Mouse (Mus musculus): ENCODE measurements around the gene Fam167b. TPM values are rescaled to one million over a fixed set of nuclear protein-coding genes. Genes with fewer than 3 reads are reported as not detected.

The Fam167b gene
- polyA plus RNA-seq, 1 experiment from 2014 or later: 2.9 TPM

GRCm38 (mm10) chr4:129621283-129621841 is 43.0 kb upstream of the Fam167b start:
- Histone ChIP-seq H3K4me1 (ENCODE audit: control insufficient read depth, insufficient read depth, low read length) (peaks cover 34% of the 10 kb centered on the region; the same call in 1 of the 2 replicates), H3K27me3 (ENCODE audit: control insufficient read depth, insufficient read depth, low read length) (no peaks in the 10 kb centered on the region), H3K4me3 (ENCODE audit: low read depth, low read length) (no peak overlapping the region), H3K4me2 (replicated peaks; ENCODE audit: low read depth, low read length) (no peak overlapping the region), H3K27ac (ENCODE audit: low read length) (no peak overlapping the region; the same call in 1 of the 2 replicates), H3K36me3 (ENCODE audit: control insufficient read depth, insufficient read depth, low read length) (peaks cover 13% of the 10 kb centered on the region), H3K9me3 (ENCODE audit: control insufficient read depth, low read depth, low read length) (no peaks in the 10 kb centered on the region), H3K9ac (replicated peaks; ENCODE audit: low read depth, low read length) (no peak overlapping the region)
- ATAC-seq (ENCODE audit: insufficient number of reproducible peaks, insufficient read depth, low FRiP score, low read depth): no peak
- WGBS: 71% methylated on average over 8 of the region's 8 CpGs

DNA sequence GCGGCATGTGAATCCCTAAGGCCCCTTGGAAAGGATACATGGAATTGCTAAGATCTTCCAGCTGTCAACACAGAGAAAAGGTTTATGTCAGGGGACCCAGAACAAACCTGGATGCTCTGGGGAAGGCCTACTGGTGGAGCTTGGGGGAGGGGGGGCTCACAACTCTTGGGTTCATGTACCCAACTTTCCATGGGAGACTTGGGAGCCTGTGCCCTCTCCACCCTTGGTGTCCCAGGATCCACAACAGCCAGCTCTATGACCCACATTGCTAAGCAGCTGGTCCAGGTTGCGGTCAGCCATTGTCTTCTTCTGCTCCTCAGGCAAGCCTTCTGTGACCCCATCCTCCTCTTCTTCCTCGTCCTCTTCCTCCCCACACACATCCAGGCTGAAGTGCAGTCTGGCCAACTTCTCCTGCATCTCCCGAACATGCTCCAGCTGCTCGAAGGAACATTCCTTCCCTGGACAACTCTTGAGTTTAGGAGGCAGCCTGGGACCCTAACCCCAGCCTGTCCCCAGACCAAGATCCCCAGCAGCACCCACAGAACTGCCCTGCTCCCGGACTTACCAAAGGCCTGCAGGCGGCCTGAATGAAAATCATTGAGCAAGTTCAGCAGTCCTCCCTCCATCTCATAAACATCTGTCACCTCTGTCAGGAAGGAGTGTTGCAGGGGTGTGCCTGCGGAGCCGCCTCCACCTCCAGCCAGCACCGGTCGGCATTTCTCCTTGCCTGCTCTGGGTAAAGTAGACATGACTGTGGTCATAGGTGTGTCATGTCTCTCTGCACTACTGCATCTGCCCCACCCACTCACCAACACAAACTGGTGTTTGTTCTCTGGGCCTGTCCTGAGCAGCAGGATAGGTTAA is 42.3 kb upstream of the Fam167b start:
- Histone ChIP-seq H3K4me2 (replicated peaks; ENCODE audit: low read depth, low read length) (no peak overlapping the region), H3K27ac (ENCODE audit: low read length) (peak overlapping the region; percentile 39; the same call in 1 of the 2 replicates), H3K27me3 (ENCODE audit: control insufficient read depth, insufficient read depth, low read length) (no peaks in the 10 kb centered on the region), H3K9me3 (ENCODE audit: control insufficient read depth, low read depth, low read length) (no peaks in the 10 kb centered on the region), H3K36me3 (ENCODE audit: control insufficient read depth, insufficient read depth, low read length) (peaks cover 10% of the 10 kb centered on the region; the same call in 1 of the 2 replicates), H3K4me3 (ENCODE audit: low read depth, low read length) (no peak overlapping the region), H3K9ac (replicated peaks; ENCODE audit: low read depth, low read length) (no peak overlapping the region), H3K4me1 (ENCODE audit: control insufficient read depth, insufficient read depth, low read length) (peaks cover 32% of the 10 kb centered on the region; the same call in 1 of the 2 replicates)
- no peak for ATAC-seq (ENCODE audit: insufficient number of reproducible peaks, insufficient read depth, low FRiP score, low read depth)
- 78% methylated on average over 11 of the region's 11 CpGs for WGBS

- Histone ChIP-seq H3K27me3 (ENCODE audit: control insufficient read depth, insufficient read depth, low read length) (no peaks in the 10 kb centered on the region), H3K4me1 (ENCODE audit: control insufficient read depth, insufficient read depth, low read length) (peaks cover 20% of the 10 kb centered on the region; the same call in 1 of the 2 replicates), H3K36me3 (ENCODE audit: control insufficient read depth, insufficient read depth, low read length) (peaks cover 10% of the 10 kb centered on the region; the same call in 1 of the 2 replicates), H3K4me2 (replicated peaks; ENCODE audit: low read depth, low read length) (peak within 1 kb of the TSS; percentile 84), H3K9me3 (ENCODE audit: control insufficient read depth, low read depth, low read length) (no peaks in the 10 kb centered on the region), H3K9ac (replicated peaks; ENCODE audit: low read depth, low read length) (peak within 1 kb of the TSS; percentile 80), H3K27ac (ENCODE audit: low read length) (peak within 1 kb of the TSS; percentile 81), H3K4me3 (ENCODE audit: low read depth, low read length) (peak within 1 kb of the TSS; percentile 75)
- 4% methylated on average over 43 of the region's 44 CpGs for WGBS
- ATAC-seq (ENCODE audit: insufficient number of reproducible peaks, insufficient read depth, low FRiP score, low read depth): peak; percentile 90
Observed at GRCm38 (mm10) chr4:129618786-129619691, 40.7 kb upstream of the Fam167b start, which contains the start of gene Iqcc. Gene Iqcc, minus strand, starts transcription at chr4:129619099.

DNA sequence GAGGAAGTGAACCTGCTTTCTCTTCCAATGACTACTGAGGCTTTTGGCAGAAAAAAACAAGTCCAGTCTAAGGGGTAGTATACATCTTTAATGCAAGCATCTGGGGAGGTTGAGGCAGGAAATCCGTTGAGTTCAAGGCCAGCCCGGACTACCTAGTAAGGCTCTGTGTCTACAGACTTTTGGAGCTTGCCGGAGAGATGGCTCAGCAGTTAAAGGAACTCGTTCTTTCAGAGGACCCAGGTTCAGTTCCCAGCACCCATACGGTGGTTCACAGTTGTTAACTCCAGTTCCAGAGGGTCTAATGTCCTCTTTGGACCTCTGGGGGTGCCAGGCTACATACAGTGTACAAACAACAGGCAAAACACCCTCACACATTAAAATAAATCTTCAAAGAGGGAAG is 39.7 kb upstream of the Fam167b start:
- ATAC-seq (ENCODE audit: insufficient number of reproducible peaks, insufficient read depth, low FRiP score, low read depth): no peak
- peak overlapping the region; percentile 84 for H3K4me2 ChIP-seq (replicated peaks; ENCODE audit: low read depth, low read length)
- no peaks in the 10 kb centered on the region for H3K27me3 ChIP-seq (ENCODE audit: control insufficient read depth, insufficient read depth, low read length)
- WGBS: 92% methylated on average over 5 of the region's 5 CpGs
- H3K27ac ChIP-seq (ENCODE audit: low read length): no peak overlapping the region
- H3K4me3 ChIP-seq (ENCODE audit: low read depth, low read length): peak overlapping the region; percentile 75
- peaks cover 10% of the 10 kb centered on the region; the same call in 1 of the 2 replicates for H3K36me3 ChIP-seq (ENCODE audit: control insufficient read depth, insufficient read depth, low read length)
- peaks cover 19% of the 10 kb centered on the region; the same call in 1 of the 2 replicates for H3K4me1 ChIP-seq (ENCODE audit: control insufficient read depth, insufficient read depth, low read length)
- H3K9ac ChIP-seq (replicated peaks; ENCODE audit: low read depth, low read length): peak overlapping the region; percentile 80; the same call in 1 of the 2 replicates
- H3K9me3 ChIP-seq (ENCODE audit: control insufficient read depth, low read depth, low read length): no peaks in the 10 kb centered on the region

DNA sequence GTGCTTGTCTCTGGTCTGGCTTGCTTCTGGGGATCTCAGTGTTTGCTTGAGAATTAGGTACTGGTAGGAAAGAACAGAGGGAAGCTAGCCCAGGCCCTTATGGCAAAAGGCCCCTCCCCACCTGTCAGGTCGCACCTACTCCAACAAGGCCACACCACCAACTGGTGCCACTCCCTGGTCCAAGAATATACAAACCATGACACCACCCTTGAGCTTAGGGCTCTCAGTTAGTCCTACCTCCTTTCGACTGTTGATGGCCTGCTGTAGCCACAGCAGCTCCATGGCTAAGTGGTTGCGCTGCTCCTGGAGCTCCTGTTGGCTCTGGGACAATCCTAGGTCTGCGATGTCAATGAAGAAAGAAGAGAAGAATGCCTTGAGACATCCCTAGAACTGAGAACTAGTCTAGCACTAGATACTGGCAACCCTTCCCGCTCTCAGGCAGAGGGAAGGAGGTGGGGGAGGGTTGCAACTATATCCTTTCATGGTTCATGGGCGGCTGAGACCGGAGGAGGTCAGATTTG is 38.8 kb upstream of the Fam167b start:
- Histone ChIP-seq H3K4me2 (replicated peaks; ENCODE audit: low read depth, low read length) (no peak overlapping the region), H3K27me3 (ENCODE audit: control insufficient read depth, insufficient read depth, low read length) (no peaks in the 10 kb centered on the region), H3K9me3 (ENCODE audit: control insufficient read depth, low read depth, low read length) (no peaks in the 10 kb centered on the region), H3K27ac (ENCODE audit: low read length) (no peak overlapping the region), H3K36me3 (ENCODE audit: control insufficient read depth, insufficient read depth, low read length) (peaks cover 10% of the 10 kb centered on the region; the same call in 1 of the 2 replicates), H3K4me3 (ENCODE audit: low read depth, low read length) (no peak overlapping the region), H3K9ac (replicated peaks; ENCODE audit: low read depth, low read length) (no peak overlapping the region), H3K4me1 (ENCODE audit: control insufficient read depth, insufficient read depth, low read length) (peaks cover 13% of the 10 kb centered on the region; the same call in 1 of the 2 replicates)
- no peak for ATAC-seq (ENCODE audit: insufficient number of reproducible peaks, insufficient read depth, low FRiP score, low read depth)
- 91% methylated on average over 7 of the region's 7 CpGs for WGBS

GRCm38 (mm10) chr4:129616631-129617030 is 38.3 kb upstream of the Fam167b start:
- no peaks in the 10 kb centered on the region for H3K27me3 ChIP-seq (ENCODE audit: control insufficient read depth, insufficient read depth, low read length)
- H3K4me2 ChIP-seq (replicated peaks; ENCODE audit: low read depth, low read length): no peak overlapping the region
- H3K4me3 ChIP-seq (ENCODE audit: low read depth, low read length): no peak overlapping the region
- no peak for ATAC-seq (ENCODE audit: insufficient number of reproducible peaks, insufficient read depth, low FRiP score, low read depth)
- H3K27ac ChIP-seq (ENCODE audit: low read length): no peak overlapping the region
- no peak overlapping the region for H3K9ac ChIP-seq (replicated peaks; ENCODE audit: low read depth, low read length)
- H3K4me1 ChIP-seq (ENCODE audit: control insufficient read depth, insufficient read depth, low read length): peaks cover 13% of the 10 kb centered on the region; the same call in 1 of the 2 replicates
- H3K36me3 ChIP-seq (ENCODE audit: control insufficient read depth, insufficient read depth, low read length): peaks cover 10% of the 10 kb centered on the region; the same call in 1 of the 2 replicates
- WGBS: 82% methylated on average over 3 of the region's 3 CpGs
- no peaks in the 10 kb centered on the region for H3K9me3 ChIP-seq (ENCODE audit: control insufficient read depth, low read depth, low read length)

- Histone ChIP-seq H3K27me3 (ENCODE audit: control insufficient read depth, insufficient read depth, low read length) (no peaks in the 10 kb centered on the region), H3K4me3 (ENCODE audit: low read depth, low read length) (no peak overlapping the region), H3K36me3 (ENCODE audit: control insufficient read depth, insufficient read depth, low read length) (peaks cover 10% of the 10 kb centered on the region; the same call in 1 of the 2 replicates), H3K27ac (ENCODE audit: low read length) (no peak overlapping the region), H3K9ac (replicated peaks; ENCODE audit: low read depth, low read length) (no peak overlapping the region), H3K9me3 (ENCODE audit: control insufficient read depth, low read depth, low read length) (no peaks in the 10 kb centered on the region), H3K4me2 (replicated peaks; ENCODE audit: low read depth, low read length) (no peak overlapping the region), H3K4me1 (ENCODE audit: control insufficient read depth, insufficient read depth, low read length) (peaks cover 9% of the 10 kb centered on the region; the same call in 1 of the 2 replicates)
- ATAC-seq (ENCODE audit: insufficient number of reproducible peaks, insufficient read depth, low FRiP score, low read depth): no peak
- WGBS: 93% methylated on average over 9 of the region's 9 CpGs
Observed at GRCm38 (mm10) chr4:129615801-129616290, 37.5 kb upstream of the Fam167b start.
